Mouse (Mus musculus): ENCODE data around the gene Duxbl1. TPM values are rescaled to one million over a fixed set of nuclear protein-coding genes. Genes with fewer than 3 reads are reported as not detected.
"Not testable (repeated sequence)": the region's sequence is repeated elsewhere in the genome, so short reads cannot be mapped to it uniquely, and the experiment has no call there.

The Duxbl1 gene
- polyA plus RNA-seq, 1 experiment from 2014 or later = 6.3 TPM

- not testable (repeated sequence) for H3K36me3 ChIP-seq; H3K9ac ChIP-seq (replicated peaks); H3K9me3 ChIP-seq; H3K27ac ChIP-seq; ATAC-seq; H3K4me2 ChIP-seq (replicated peaks); H3K4me1 ChIP-seq (replicated peaks); H3K27me3 ChIP-seq; H3K4me3 ChIP-seq (replicated peaks)
- WGBS = no CpG with 5 or more reads among the region's 6 CpGs
Observed at GRCm38 (mm10) chr14:26035439-26035838, 57.1 kb downstream of the Duxbl1 start.

Other genes starting within 250 kb of the Duxbl1 start
- 7.3 and 9.3 TPM in 2 replicates for gene Zcchc24, start 209.5 kb upstream of the Duxbl1 start, polyA plus RNA-seq (2015; fragmentation: Nextera tagmentation; extraction: Ambion mirVana)
- gene Anxa11, start 136.4 kb upstream of the Duxbl1 start, polyA plus RNA-seq (2015; fragmentation: Nextera tagmentation; extraction: Ambion mirVana) = 1.9 TPM in 2 replicates
- gene Plac9a, start 75.5 kb upstream of the Duxbl1 start, polyA plus RNA-seq (2015; fragmentation: Nextera tagmentation; extraction: Ambion mirVana) = not detected in 2 replicates
- 2.6 and 2.9 TPM in 2 replicates for gene Tmem254a, start 50.9 kb upstream of the Duxbl1 start, polyA plus RNA-seq (2015; fragmentation: Nextera tagmentation; extraction: Ambion mirVana)
- gene Cphx1, start 40.3 kb upstream of the Duxbl1 start, polyA plus RNA-seq (2015; fragmentation: Nextera tagmentation; extraction: Ambion mirVana) = not detected in 2 replicates
- 3.0 and 3.4 TPM in 2 replicates for gene Gm9780, start 64.1 kb downstream of the Duxbl1 start, polyA plus RNA-seq (2015; fragmentation: Nextera tagmentation; extraction: Ambion mirVana)
- 17.6 and 21.9 TPM in 2 replicates for gene Tmem254c, start 88.8 kb downstream of the Duxbl1 start, polyA plus RNA-seq (2015; fragmentation: Nextera tagmentation; extraction: Ambion mirVana)
- not detected in 2 replicates for gene Cphx2, start 102.9 kb downstream of the Duxbl1 start, polyA plus RNA-seq (2015; fragmentation: Nextera tagmentation; extraction: Ambion mirVana)
- gene Cphx3, start 103.7 kb downstream of the Duxbl1 start, polyA plus RNA-seq (2015; fragmentation: Nextera tagmentation; extraction: Ambion mirVana) = not detected in 2 replicates
- gene Duxbl2, start 139.8 kb downstream of the Duxbl1 start, polyA plus RNA-seq (2015; fragmentation: Nextera tagmentation; extraction: Ambion mirVana) = not detected in 2 replicates
- gene Plac9b, start 203.9 kb downstream of the Duxbl1 start, polyA plus RNA-seq (2015; fragmentation: Nextera tagmentation; extraction: Ambion mirVana) = 5.8 and 6.3 TPM in 2 replicates
- gene Tmem254b, start 228.5 kb downstream of the Duxbl1 start, polyA plus RNA-seq (2015; fragmentation: Nextera tagmentation; extraction: Ambion mirVana) = 18.7 and 19.3 TPM in 2 replicates